Mouse (Mus musculus) right cerebral cortex, adult 2 months (tissue): Measurements from ENCODE around the gene Ccdc14.
"Not testable (repeated sequence)": the region's sequence is repeated elsewhere in the genome, so short reads cannot be mapped to it uniquely, and the experiment has no call there.

Source experiments
- DNase-seq, 2 experiments: peaks; one replicate each; pipeline ENCODE4 v3.0.0; 2021 to 2022; ENCODE audit warnings: low spot score in 2 of 2

Gene Ccdc14

DNA sequence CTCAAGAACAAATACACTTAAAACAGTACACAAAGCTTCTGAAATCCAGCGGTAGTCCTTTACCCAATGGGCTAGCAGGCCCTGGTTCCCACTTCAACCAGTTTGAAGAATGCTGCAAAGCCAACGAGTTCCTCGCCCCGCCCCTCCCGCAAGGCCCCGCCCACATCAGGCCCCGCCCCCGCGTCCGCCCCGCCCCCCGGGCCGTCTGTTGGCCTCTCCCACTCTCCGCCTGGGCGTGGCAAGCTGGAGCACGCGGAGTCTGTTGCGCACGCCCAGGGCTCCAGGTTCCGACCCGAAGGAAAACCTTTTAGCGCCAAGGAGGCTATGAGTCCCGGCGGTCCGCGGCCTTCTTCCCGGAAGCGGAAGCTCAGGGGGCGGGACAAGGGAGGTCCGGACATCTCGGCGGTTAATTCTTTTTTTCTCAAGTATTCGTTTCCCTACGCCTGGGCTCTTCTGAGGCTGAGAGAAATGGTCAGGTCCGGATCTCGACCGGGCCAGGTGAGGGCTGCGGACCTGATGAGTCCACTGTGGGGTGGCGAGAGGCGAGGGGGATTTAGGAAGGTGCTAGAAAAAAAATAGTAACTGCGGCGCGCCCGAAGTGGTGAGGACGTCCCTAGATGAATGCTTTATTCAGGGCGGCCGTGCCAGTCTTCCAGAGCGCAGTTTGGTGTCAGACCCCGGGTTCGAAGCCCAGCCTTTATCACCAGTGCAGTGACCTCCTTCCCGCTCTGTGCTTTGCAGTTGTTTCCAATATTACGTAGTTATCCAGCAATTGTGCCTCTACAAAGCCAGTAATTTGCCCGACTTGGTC is at the start of gene Ccdc14:
Ccdc14 (plus strand) TSS at position 283 of the 811 bp plus-strand sequence.
- peak; percentile 79 to 80 for DNase-seq

DNA sequence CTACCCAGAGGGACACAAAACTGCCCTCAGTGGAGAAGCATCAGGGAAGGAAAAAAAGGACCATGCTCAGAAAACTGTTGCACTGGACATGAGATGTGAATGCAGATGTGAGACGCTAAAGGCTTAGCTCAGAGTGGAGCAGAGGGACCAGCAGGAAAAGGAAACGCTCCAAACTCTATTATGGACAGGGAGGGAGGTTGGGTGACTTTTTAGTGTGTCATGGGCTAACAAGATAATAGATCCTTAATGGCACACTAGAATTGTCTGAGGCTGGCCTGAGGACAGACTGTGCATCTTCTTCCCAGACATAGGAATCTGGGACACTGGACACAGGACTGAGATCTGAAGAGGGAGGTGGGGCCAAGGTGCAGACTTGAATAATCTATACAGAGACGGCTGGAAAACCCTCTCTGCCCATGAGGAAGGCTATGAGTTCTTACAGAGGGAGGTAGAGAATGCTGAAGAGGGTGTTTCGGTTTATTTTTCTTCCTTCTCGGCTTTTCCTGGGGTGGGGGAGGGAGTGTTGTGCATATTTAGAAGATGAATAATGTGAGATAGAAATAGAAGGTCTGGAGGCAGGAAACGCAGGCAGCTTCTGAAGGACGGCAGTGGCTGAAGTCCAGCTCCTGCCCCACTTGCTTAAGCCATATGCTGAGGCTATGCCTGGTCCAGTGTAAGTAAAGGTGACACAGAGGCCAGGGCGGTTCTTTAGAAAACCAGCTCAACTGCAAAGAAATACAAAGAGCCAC is 46.7 kb upstream of the Ccdc14 start:
- DNase-seq = peak; percentile 66 to 67

DNA sequence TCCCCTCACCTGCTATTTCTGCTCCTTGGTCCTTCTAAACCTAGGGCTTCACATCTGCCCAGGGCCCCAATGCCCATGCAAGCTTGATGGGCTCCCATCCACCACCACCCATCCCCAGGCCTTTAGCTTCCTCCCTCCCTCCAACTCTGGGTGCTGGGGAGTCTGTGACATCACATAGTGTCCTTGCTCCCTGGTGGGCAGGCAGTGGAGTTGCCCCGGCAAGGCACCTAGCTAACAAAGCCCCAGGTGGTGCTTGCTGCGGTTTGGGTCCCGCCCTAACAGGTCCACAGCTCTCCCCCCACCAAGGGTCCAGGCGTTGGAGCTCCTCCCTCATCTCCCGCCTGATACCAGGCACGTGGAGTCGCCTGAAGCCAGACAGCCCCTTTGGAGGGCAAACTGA is 40.8 kb upstream of the Ccdc14 start, which contains the start of gene Ropn1:
Ropn1 (plus strand) TSS at position 301 of the 400 bp plus-strand sequence.
- DNase-seq = no peak

DNA sequence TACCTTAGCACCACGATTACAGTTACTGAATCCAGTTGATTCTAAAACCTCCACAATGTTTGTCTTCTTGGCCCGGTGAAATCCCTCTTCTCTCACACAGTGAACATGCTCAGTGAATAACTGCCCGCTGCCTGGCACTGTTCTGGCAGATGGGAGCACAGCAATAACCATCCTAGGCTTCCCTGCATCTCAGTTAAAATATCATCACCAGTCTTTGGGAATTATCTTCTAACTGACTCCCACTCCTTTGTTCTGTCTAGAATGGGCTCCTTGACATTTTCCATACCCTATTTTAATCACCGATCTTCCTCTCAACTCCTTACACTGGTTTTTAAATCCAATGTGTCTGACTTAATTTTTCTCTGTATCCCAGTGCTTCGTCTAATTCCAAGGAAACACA is 37.4 kb upstream of the Ccdc14 start:
- no peak for DNase-seq

DNA sequence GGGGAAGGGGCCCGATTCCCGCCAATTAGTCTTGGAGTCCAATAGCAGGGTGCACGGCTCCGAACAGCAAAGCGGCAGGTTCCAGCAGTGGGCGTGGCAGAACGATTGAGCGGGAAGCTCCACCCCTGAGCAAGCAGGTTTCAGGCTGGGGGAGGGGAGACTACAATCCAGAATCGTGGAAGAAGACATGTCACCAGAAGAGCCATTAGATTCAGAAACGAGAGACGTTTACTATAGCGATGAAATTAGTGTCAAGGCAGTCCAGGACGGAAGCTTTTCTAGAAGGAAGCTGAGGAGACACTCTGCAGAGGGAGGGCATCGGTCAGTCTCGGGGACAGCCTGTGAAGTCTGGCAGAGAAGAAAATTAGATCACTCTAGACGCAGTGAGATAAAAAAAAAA is 32.9 kb upstream of the Ccdc14 start:
- DNase-seq = peak in 1 of 2 experiments; percentile 57

DNA sequence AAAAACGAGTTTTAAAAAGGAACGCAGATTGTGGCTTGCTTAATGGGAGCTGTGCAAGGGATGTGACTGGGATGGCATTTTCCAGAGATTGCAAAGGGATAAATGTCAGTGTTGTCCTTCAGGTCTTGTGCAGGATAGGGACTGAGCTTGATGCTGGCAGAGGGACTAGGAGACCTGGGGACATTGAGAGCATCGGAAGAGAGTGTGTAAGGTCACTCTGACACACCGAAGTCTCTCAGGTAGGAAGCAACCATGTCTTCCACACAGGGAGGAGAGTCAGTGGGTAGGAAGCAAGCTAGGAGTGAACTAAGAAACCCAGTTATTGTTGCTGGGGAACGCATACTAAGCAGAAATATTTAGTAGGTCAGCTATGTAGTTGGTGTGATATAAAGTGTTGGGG is 32.4 kb upstream of the Ccdc14 start:
- DNase-seq = no peak

DNA sequence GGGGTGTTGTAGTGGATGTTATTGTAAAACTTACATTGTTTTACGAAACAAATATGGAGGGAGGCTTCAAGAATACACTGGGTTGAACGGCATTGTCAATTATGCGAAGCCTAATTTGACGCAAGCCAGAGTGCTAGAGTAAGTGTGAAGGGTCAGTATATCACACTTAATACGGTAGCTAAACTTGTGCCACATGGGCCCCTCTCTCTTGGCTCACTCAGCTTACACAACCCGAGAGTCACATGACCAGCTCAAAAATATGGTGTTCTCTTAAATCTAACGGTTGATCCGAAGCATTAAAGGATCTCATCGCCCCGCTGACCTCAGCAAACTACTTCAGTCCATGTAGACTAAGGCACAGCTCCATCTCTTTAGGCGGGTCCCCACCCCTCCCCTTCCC is 32.0 kb upstream of the Ccdc14 start:
- DNase-seq = no peak

DNA sequence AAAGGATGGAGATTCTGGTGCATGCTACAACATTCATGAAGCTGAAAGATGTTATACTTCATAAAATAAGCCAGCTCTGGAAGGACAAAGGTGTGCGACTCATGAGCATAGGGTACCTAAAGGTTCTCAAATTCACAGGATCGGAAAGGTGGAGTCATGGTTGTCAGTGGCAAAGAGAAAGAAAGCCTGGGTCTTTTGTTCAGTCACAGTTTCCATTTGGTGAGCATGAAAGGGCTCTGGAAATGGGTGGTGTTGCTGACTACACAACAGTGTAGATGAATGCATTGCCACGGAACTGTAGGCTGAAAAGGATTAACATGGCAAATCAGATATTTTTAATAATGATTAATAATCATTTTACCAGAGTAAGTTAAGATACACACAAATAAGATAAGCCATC is 25.9 kb upstream of the Ccdc14 start:
- DNase-seq = no peak

DNA sequence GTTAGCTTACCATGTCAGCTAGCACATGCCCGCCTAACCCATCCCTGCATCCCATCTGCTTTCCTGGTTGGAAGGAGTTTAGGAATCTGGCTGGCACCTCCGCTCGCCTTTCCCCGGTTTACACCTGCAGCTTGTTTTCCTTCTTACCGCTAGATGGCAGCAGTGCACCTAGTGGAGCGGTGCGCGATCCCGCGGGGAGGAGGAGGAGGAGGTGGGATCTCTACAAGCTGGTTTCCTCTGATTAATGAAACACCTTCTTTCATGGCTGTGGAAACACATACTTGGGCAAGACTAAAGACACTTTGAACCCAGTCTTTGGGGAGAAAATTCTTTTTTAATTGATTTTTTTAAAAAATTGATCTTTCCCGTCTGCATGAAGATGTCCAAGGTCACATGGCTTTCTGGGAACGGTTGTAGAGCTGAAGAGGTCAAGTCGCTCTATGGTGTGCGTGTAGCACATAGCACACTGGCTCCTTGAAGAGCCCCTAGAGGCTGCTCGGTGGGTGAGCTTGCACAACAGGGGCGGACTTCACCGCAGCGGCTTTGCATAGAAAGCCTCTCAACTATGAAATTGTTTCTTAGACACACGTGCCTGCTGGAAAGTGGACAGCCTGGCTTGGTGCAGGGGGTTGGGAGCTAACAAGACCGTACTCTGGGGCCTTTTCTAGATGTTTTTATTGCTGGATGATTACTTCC is 23.2 kb upstream of the Ccdc14 start:
- DNase-seq = peak; percentile 78

DNA sequence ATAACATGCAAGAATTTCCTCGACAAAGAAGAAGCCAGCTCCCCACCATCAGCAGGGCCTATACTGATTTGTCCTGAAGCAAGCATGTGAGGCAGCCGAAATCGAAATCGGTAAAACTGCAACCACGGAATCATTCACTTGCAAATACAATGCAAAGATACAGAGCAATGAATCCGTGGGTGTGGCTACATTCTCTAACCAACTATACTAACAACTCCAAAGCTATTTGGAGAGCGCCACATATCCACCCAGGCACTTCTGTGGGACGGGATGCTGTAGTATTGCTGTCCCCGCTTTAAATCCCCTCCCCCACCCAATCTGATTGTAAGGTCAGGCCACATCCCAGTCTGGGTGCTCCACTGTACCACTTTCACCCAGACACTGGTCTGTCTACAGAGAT is 22.1 kb upstream of the Ccdc14 start:
- DNase-seq = no peak

DNA sequence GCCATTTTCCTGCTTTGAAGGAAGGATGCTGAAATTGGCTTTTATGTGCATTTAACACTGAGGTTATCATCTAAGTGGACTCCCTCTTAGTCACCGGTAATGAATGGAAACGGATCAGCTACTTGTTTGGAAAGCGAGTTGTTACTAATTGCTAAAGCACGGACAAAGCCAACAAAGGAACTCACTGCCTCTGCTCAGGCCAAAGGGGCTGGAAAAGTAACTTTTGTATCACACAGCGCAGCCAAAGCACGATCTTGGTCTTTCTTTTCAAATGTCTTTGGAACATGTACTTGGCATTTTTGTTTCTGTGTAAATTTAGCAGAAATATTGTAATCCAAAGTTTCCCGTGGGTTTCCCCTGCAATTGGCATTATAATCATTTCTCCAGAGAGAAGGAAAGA is 18.4 kb upstream of the Ccdc14 start:
- no peak for DNase-seq

DNA sequence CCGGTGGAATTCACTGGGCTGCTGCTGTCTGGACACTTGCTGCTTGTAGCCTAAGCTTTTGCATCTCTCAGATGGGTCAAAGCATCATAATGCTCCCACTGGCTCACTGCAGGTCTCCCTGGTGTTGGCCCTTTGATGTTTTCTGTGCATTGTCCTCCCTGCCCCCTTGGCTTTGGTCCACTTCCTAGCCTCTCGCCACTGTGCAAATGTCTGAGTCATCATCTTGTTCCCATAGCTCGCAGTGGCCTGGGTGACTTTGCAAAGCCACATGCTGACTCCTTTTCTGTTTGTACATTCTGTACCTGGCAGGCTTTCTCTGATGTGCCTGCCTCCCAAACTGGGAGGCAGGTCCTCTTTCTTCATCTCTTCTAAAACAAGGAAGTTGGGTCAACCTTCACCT is 17.6 kb upstream of the Ccdc14 start:
- no peak for DNase-seq

DNA sequence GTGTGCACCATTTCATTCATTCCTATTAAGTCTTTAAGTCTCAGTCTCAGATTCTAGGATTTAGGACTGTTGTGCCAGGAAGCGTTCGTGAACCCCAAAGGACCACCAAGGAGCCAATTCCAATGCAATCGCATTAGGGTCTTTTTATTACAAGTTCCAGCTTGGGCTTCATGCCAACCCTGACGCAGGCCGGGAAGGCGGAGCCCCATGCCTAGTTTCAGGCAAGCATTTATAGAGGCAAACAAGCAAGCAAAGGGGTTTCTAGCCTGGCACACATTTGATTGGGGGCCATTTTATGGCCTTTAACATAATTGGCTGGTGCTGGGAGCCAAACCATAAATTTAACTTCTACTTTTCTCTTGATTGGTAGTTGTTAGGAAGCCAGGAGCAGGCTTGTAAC is 16.1 kb upstream of the Ccdc14 start:
- no peak for DNase-seq

DNA sequence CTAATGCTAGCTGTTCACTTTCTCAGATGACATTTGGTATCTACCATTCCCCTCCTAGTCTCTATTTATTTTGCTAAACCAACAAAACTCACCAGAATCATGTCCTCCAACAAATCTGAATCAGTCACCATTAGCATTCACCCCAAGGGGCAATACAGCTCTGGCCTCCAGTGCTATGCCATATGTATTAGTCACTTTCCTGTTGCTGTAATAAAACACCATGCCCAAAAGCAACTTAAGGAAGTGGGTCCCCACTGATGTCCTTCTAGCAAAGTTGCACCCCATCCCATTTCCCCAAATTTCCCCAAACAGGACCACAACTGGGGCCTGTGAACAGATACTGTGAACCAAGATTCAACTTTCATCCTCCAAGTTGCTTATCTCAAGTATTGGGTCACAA is 8.6 kb upstream of the Ccdc14 start:
- DNase-seq = no peak

DNA sequence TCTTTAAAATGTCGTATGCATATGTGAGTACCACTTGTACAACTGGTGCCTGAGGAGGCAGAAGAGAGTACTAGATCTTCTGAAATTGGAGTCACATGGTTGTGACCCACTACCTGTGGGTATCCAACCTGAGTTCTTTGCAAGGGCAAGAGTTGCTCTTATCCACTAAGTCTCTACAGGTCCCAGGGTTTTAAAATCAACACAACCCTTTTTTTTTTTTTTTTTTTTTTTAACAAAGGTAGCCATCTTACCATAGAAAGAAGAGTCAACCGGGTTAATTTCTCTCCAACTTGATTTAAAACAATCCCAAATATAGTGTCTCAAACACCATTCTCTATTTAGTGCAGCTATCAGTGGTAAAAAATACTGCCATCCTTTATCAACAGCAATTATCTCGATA is 537 bp upstream of the Ccdc14 start:
- DNase-seq = no peak

DNA sequence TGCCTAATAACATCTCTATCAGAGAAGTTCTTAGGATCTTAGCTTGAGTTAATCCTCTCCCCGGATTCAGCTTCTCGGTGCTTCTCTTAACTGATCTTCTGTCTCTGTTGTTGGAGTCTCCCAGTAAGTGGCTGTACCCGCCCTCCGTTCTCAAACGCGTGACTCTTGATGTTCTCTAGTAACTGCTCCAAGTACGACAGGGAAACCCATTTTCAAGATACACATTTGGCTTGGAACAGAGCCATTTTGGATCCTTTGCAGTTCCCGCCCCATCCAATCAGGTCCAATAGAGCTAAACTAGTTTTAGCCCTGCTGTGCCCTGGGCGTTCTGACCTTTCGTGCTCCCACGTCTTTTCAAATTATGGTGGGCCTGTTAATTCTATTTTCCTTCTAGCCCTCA is 740 bp downstream of the Ccdc14 start:
- DNase-seq = no peak

DNA sequence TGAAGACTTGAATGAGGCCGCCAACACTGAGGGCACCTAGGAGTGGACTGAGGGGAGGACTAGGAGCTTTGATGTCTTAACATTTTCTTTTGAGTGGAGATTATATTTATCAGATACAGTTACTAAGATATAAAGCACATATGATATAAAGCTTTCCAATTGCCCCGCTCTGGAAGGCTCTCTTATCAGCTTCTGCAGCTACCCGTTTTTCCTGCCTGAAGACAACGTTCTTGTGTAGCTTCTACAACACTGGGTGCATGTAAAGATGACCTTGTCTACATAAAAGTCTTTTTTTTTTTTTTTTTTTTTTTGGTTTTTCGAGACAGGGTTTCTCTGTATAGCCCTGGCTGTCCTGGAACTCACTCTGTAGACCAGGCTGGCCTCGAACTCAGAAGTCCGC is 4.1 kb downstream of the Ccdc14 start:
- no peak for DNase-seq

DNA sequence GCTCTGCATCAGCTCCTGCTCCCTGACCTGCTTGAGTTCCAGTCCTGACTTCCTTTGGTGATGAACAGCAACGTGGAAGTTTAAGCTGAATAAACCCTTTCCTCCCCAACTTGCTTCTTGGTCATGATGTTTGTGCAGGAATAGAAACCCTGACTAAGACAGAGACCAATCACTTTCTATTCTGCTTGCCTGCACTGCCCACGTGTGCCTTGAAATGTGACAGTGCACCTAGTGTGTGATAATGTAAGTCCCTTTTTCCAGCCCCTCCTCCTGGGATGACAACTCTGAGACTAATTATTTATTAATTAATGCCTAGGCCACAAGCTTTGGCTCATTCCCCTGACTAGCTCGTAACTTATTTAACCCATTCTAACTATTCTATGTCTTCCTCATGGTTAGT is 8.3 kb downstream of the Ccdc14 start:
- not testable (repeated sequence) for DNase-seq

DNA sequence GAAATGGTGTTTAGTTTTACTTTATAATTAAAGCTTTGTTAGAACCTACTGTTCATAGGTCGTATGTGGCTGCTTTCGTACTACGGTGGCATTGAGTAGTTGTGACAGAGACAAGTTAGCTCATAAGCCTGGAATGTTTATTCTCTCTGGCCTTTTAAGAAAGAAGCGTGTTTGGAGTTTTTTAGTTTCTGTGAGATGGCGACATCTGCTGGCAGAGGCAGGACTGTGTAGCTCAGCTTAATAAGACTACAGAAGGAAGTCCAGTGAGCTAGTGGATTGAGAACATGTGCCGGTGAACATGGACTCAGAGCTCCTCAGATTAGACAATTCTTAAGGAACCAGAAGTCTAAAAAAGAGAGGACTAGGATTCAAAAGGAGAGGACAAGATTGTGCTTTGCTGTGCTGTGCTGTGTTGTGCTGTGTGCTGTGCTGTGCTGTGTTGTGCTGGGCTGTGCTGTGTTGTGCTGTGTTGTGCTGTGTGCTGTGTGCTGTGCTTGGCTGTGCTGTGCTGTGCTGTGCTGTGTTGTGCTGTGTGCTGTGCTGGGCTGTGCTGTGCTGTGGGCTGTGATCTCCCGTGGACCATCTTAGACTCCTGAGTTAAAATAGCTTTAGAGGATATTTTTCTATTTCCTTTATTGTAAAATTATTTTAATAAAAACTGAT is 9.9 kb downstream of the Ccdc14 start:
- peak; percentile 86 to 88 for DNase-seq

DNA sequence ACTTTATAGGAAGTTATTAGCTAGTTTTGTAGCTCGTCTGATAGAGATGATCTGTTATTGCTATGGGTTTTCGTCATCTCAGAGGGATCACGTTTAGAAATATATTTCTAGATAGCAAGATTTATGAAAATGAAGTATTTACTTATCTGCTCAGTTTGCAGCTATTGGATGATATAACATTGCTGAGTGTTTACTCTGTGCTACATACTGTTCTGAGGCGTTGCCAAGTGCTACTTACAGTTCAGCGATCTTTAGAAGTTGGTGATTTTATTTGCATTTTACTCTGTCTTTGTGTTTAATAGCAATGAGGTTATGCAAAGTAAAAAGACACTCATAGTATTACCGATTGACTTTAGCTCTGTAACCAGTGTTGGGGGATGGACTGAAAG is 10.4 kb downstream of the Ccdc14 start:
- DNase-seq = no peak

DNA sequence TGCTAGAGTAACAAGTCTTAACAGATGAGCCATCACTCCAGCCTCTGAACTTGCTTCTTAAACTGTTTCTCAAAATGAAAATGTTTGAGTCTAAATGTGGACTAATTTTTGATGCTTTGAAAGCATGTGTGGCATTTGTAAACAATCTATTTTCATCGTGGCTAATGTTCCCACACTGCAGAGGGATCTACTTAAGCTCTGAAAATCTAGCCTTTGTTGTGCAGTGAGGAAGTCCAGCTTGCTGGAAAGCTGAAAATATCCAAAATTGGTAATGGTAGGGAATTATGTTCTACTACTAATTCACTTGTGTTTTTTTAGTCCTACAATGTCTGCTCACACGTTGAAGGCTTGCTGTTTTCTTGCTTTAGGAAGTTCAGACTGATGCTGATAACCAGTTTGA is 15.6 kb downstream of the Ccdc14 start:
- DNase-seq = no peak

DNA sequence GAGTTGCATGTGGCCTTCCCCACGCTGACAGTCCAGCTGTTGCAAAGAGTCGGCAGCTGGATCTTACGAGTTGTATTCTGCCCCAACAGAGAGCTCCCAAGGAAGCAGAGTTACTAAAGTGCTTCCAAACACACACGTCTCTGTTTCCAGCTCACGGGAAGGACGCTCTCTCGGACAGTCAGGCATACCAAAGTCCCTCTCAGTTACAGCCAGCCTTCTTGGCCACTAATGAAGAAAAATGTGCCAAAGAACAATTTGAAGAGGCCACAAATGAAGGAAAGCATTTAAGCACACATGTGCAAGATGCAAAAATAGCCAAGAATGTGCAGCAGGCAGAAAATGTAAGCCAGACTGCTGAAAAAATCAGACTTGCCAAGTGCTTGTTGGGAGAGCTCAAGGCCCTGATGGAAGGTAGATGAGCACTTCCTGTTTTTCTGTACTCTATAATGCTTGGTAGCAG is 16.1 kb downstream of the Ccdc14 start:
- DNase-seq = peak in 1 of 2 experiments; percentile 20
